Mouse (Mus musculus): ENCODE measurements around the gene Mdfi. TPM values are rescaled to one million over a fixed set of nuclear protein-coding genes. Genes with fewer than 3 reads are reported as not detected.
A peak's percentile ranks its signal among the peaks of the same experiment; 100 is the strongest.
"Not testable (repeated sequence)": the region's sequence is repeated elsewhere in the genome, so short reads cannot be mapped to it uniquely, and the experiment has no call there.

Gene Mdfi
- 1 to 10 TPM; 2.8 to 3.9 TPM for total RNA-seq (2021)
- long read RNA-seq, experiment 1: 0 reads
- long read RNA-seq, experiment 2: 0 reads

DNA sequence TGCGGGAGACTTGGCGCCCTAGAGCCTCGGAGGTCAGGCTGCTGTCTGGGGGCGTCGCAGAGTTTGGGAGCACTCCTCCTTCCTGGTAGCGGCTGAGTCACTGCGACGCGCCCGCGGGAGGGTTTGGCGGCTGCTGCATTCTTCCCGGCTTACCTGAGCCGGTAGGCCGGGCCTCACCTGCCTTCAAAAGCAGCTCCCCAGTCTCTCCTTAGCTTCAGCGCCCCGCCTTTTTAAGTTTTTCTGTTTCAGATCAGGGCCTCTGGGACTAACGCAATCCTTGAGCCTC, at the start of gene Mdfi:
Gene Mdfi (minus strand): TSS at position 210 of the 286 bp plus-strand sequence.
- intact Hi-C loops (cut with DNase I): no loop called here
- DNase-seq: no peak

DNA sequence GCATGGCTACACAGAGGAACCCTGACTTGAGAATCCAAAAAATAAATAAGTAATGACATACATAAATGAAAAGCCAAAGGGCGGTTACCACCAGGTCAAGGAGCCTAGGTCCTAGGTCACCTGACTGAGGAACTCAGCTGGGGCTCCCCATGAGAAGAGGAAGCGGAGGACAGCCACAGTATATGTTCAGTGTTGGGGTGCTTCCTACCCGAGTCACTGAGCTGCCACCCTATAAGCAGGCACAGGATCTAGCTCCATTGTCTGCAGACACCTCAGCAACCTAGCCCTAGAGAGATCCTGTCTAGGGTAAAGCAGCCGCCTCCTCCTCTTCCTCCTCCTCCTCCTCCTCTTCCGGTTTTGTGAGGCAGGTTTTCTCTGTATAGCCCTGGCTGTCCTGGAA, 48.6 kb upstream of the Mdfi start:
- DNase-seq: no peak
- intact Hi-C loops (cut with DNase I): no loop called here

DNA sequence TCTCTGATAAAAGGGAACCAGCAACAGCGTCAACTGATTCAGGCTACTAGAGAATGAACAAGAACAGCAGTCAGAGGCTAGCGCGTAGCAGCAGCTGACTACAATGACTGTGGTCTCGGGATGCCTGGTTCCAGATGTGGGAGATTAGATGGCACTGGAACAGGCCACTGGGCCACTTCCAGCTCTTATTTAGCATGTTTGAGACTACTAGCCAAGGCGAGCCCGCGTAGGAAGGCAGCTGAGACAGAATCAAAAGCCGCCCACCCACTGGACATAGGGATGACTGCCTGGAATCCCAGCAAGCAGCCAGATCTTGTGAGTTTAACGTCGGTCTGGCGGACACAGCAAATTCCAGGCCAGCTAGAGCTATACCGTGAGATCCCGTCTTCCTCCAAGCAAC, 46.8 kb upstream of the Mdfi start:
- intact Hi-C loops (cut with DNase I): no loop called here
- DNase-seq: no peak

DNA sequence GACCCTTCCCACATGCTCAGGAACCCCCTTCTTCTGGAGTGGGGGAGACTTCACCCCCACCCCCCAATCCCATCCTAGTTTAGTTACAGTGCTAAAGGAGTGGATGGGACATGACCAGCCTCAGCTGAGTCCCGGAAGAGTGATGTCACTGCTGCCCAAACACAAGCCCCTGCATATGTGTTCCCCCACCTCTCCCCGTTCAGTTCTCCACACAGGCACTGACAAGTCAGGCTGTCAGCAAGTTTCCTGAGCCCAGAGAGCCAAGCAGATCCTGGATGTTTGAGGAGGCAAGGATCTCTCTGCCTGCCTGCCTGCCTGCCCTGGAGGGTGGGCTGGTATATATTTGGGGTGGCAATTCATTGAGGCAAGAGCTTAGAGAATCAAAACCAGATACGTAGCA, 44.7 kb upstream of the Mdfi start:
- intact Hi-C loops (cut with DNase I): loop anchor here (5.0 kb wide), 1 partner anchor 43 kb away; the partner anchor contains the start of gene Foxp4

DNA sequence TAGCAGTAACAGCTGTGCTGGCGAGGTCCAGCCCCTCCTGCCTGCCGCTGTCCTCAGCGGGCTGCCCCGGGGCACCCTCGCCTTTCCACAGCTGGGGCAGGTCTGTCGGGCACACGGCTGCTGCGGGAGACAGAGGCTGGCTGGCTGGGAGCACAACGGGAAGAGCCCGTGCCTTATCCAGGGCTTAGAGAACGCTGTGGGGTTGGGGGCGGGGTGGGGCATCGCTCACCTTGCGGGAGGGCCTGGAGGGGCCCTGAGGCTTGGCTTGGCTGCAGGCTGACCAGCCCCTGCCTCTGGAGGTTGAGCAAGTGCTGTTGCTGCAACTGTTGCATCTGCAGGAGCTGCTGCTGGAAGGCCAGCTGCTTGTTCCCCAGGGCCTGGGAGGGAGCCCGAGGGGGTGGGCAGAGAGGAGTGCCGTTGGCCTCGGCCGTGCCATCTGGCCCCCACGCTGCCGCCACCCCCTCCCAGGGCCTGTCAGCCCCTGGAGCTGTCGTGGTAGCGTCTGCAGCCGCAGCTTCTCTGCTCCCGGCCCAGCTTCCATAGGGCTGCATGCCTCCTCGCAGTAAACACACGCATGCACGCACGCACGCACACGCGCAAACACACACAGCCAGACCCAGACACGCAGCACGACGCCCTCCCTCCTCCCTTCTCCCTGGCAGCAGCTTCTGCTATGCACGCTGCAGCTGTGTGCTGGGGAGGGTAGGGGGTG, 44.0 kb upstream of the Mdfi start:
- peak; percentile 43 to 48 for DNase-seq
- intact Hi-C loops (cut with DNase I): loop anchor here (5.0 kb wide), 1 partner anchor 44 kb away; the partner anchor contains the start of gene Foxp4

More for the DNA sequence above, 44.7 kb upstream of the Mdfi start:
- no peak for DNase-seq

DNA sequence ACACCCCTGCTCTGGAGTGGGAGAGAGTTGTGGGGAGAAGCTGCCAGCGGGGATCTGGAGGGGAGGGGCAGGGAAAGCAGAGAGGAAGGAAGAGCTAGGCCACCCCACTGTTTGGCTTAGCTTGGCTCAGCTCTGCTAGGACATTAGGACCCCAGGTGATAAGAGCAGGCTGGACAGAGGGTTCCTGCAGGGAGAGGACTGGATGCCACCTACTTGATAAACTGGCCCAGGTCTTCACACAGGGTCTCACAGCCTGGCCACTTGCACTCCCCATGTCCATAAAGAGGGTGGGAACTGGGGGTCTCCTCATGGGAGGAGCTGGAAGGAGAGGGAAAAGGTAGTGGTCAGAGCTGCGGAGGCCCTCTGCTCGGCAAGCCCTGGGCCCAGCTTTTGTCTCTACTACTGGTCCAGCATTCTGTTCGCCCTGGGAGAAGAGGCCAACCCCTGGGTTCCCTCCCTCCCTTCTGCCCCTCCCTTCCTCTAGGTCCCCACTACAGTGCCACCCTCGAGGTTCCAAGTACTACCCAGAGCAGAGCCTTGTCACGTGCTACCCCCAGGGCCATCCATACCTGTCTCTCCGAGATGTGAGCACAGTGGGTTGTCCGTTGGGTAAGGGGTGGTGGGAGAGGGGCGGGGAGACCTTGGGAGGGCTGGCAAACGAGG, 43.4 kb upstream of the Mdfi start:
- intact Hi-C loops (cut with DNase I): loop anchor here (5.0 kb wide), 1 partner anchor 44 kb away; the partner anchor contains the start of gene Foxp4
- DNase-seq: no peak

DNA sequence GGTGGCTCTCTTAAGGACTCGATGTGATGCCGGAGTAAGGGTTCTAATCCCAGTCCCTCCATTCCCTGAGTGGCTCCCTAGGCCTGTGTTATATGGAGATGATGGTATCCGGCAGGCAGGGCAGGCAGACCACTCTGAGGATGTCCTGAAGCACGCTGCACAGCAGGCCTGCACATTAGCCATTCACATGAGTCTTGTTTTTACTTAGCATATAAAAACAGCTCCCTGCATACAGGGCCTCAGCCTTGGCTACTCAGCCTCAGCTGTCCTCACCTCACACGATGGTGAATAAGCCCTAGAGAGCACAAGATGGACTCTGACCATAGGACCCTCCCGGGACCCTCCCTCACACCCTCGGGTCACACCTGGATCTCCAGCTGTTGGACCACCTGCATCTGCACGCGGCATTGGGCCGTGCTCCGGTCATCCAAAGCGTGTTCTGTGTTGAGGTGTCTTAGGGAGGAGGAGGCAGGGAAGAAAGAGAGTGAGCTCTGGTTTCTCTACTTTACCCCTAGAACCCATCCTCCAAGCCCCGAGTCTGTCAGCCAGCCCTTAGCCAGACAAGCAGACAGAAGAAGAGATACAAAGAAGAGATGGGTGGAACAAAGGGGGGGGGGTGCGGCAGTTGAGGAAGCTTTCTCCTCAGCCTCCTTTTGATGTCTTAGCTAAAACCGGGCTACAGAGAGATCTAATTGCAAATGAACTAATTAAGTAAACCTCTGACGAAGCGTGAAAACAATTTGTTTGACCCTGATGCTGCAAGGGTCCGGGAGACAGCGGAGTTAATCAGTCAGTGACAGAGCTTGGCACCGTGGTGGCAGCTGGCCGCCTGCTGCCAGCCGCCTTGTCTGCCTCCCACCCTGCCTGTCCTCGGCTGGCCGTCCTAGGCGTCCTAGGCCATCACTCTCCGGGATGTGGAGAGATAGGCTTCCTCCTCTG, 42.6 kb upstream of the Mdfi start:
- DNase-seq: no peak
- intact Hi-C loops (cut with DNase I): loop anchor here (5.0 kb wide), 1 partner anchor 45 kb away; the partner anchor contains the start of gene Foxp4

DNA sequence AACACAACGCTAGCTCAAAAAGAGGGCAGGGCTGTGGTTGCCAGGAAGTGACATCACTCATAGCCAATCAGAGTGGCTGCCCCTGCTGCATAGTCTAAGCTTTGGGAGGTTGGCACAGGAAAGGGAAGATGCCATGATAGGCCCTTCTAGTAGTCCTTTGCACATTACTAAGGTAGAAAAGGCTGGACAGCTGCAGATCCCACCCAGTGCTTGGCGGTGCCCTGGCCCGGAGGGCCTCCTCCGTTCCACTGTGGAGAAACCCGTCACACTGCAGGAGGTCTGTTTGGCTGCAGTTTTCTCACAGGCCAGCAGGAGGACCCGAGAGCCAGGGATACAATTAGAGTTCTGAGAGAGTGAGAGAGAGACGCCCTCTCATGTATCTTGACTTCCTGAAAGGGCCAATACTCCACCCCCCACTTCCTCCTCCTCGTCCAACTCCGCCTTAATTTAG, 38.9 kb upstream of the Mdfi start:
- DNase-seq: peak; percentile 82 to 88
- intact Hi-C loops (cut with DNase I): loop anchor here (1.0 to 2.0 kb wide), 2 partner anchors 171 to 228 kb away; no protein-coding TSS in a partner anchor

DNA sequence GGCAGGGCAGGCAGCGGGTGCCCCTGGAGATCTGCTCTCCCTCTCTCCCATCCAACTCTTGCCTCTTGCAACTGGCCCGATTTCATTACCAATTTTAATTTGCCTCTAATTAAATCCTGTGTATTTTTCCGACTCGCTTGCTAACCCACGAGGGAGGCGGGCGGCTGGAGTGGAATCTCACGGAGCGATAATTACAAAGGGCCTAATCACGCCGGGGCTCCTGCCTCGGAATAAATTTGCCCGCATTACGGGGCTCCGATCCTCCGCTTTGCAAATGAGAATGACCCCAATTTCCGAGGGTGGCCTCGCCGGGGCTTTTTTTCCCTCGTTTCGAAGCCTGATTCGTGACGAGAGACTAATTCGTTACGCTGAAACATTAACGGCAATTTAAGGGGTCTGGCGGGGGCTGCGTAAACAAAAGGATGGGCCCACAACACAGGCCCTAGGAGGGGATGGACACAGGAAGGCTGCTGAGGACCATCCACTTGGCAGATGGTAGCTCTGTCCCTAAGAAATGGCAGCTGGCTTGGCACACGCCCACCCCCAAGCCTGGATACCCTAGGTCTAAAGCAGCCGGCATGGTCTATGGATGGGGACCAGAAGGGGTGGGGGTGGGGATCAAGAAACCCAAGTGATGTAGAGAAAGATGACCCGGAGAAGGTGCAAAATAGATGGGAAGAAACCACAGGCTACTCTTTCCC, 38.0 kb upstream of the Mdfi start:
- intact Hi-C loops (cut with DNase I): loop anchor here (1.0 to 2.0 kb wide), 2 partner anchors 172 to 229 kb away; no protein-coding TSS in a partner anchor

DNA sequence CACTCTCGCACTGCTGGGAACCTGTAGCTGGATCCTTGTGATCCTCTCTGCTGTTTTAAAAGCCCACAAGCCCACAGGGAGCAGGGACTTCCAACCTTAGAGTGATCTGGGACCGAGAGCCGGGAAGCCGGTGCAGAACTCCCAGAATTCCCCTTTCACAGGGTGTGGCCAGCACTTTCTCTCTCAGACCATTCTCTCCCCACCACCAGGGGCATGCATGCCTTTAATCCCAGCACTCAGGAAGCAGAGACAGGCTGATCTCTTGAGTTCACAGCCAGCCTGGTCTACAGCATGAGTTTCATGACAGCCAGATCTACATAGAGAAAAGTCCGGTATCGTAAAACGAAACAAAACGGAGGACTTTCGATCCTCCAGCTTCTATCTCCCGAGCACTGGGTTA, 35.4 kb upstream of the Mdfi start:
- no peak for DNase-seq
- intact Hi-C loops (cut with DNase I): no loop called here

More for the DNA sequence above, 38.0 kb upstream of the Mdfi start:
- no peak for DNase-seq

DNA sequence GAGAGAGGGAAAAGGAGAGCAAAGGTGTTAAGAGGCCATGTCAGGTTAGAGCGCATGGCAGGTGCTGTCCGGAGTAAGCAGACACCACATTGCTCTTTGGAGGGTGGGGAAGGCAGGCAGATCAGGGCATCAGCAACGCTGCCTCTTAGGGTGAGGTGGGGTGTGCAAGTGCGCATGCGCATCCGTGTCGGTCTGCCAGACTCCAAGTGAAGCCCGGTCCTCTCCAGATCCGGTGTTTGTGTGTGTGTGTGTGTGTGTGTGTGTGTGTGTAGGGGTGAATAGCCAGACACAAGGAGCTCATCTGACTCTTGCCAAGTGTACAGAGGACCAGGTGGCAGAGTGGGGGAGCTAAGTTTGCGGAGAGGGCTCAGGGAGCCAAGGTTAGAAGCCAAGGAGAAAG, 31.5 kb upstream of the Mdfi start:
- intact Hi-C loops (cut with DNase I): no loop called here
- no peak for DNase-seq

DNA sequence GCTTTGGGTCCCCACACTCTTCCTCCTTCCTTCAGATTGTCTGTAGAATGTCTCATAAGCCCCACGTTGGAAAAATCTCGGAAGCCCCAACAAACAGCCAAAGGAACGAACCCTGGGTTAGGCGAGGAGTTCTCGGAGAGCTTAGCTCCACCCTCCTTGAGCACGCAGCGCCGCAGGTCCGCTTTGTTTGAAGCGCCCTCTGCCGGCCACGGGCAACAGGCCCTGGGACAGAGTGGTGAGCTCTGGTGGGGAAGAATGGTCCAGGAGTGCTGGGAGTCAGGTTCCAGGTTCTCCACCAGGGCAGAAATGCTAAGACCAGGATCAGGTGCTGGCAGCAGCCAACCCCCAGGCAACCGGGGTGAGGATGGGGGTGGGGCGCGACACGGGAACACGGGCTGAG, 30.0 kb upstream of the Mdfi start:
- intact Hi-C loops (cut with DNase I): loop anchor here (1.0 kb wide), 1 partner anchor 71 kb away; no protein-coding TSS in a partner anchor

DNA sequence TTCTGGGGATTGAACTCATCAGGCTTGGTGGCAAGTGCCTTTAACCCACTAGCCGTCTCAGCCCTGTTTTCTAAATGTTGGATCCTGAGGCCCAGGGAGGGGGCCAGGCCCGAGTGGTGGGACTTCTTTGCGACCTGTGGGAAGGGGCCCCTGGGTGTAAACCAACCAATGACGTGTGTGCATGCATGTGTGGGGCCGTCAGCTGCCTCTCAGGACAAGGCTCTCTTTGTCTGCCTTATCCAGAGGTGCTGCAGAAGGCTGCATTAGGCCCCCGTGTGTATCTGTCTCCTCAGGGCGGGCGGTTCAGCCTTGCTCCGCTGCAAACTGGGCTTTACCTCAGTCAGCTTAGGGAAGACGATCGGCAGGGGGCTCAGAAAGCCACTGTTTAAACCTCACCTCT, 28.9 kb upstream of the Mdfi start:
- intact Hi-C loops (cut with DNase I): no loop called here
- no peak for DNase-seq

More for the DNA sequence above, 30.0 kb upstream of the Mdfi start:
- DNase-seq: peak; percentile 92 to 97

DNA sequence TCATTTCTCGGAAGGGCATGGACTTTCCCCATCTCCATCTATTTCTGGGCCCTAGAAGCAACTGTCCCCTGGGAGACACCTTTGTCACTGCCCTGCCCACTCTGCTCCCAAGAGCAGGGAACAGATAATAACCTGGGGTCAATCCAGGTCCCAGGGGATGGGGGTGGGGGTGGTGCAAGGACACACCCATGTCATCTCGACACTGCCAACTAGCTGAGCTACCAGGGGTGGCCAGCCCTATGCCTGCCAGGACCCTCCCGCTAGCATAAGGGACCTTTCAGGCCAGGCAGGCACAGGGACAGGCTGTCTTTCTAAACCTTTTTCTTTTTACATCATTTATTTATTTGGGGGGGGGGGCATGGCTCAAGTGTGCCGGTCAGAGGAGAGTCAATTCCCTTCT, 28.5 kb upstream of the Mdfi start:
- DNase-seq: no peak
- intact Hi-C loops (cut with DNase I): no loop called here

DNA sequence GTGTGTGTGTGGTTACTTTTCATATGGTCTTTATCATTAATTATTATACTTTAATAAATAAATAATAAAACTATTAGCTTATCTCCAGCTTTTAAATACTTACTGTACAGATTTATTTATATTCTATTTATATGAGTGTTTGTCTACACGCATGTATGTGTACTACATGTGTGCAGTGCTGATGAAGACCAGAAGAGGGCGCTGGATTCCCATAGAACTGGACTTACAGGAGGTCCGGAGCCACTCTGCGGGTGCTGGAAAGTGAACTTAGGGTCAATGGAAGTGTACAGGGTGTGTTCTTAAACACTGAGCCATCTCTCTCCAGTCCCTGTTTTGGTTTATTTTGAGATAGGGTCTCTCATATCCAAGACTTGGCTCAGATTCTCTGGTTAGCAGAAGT, 21.1 kb upstream of the Mdfi start:
- intact Hi-C loops (cut with DNase I): no loop called here
- DNase-seq: no peak

DNA sequence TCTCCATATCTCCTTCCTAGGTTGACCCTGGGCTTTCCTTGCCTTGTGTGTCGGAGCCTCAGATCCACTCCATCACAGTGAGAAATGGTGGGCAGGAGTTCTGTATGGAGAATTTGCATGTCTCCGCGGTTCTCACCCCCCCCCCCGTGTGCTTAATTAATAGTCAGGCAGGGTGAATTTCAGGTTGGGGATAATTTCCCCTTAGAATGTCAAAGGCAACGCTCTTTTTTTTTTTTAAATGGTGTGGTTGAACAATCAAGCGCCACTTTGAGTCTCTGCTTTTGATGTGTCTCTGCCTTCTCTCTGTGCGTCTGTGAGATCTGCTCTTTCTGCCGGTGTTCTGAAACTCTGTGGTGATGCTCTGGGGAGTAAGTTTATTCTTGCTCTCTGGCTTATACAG, 20.4 kb upstream of the Mdfi start:
- intact Hi-C loops (cut with DNase I): no loop called here

DNA sequence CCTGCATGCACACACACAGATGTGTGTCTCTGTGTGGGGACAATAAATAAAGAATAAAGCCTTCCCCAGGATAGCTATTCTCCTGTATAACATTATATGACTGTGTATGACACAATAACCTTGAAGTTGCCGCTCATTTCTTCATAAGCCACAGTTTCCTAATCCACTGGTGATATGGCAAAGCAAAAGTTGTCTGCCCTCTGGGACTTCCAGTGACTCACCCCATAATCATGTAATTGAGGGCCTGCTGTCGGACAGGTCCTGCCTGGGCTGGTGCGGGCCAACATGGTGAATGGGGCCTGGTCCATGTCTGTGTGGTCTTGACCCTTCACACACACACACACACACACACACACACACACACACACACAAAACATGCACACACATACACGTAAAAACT, 19.3 kb upstream of the Mdfi start:
- no peak for DNase-seq
- intact Hi-C loops (cut with DNase I): no loop called here

More for the DNA sequence above, 20.4 kb upstream of the Mdfi start:
- DNase-seq: no peak

DNA sequence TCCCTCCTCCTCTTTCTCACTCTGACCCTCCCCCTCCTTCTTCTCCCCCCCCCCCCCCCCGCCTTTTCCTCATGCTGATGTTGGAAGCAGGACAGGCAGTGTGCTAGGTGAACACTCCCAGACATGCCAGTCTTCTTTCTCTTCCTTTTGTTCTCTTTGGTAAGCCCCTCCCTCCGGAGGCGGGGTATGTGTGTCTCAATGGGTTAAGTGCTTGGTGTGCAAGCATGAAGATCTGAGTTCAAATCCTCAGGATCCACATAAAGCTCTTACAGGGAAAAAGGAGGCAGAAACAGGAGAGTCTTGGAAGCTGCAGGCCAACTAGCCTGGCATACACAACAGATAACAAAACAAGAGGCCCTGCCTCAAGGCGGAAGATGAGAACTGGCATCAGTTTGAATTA, 18.8 kb upstream of the Mdfi start:
- intact Hi-C loops (cut with DNase I): no loop called here
- DNase-seq: no peak

DNA sequence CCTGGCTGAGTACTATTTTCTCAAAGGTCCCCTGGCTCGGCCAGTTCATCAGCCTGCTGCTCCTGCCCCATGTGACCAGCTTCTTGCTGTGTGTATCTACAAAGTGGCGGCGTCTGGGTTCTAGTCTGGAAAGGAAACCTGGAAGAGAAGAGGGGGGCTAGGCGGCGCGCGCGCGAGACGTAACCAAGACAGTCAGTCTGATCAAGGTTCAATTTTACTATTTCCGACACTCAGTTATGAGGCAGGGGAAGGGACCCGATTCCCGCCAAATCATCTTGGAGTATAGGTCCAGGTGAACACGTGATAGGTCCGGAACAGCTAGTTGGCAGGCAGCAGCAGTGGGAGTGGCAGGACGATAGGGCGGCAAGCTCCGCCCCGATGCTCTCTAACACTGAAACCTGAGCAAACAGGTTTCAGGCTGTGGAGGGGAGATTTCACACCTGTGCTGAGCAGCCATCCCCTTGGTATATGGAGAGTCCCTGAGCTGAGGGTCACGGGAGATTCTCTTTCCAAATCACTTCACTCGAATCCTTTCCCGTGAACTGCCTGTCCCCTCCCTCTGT, 17.4 kb upstream of the Mdfi start:
- DNase-seq; intact Hi-C loops (cut with DNase I): not testable (repeated sequence)

Measured in heart, postnatal 14 days (tissue).